Mouse (Mus musculus): Measurements from ENCODE around the gene Cox19. TPM values are rescaled to one million over a fixed set of nuclear protein-coding genes. Genes with fewer than 3 reads are reported as not detected.
A peak's percentile ranks its signal among the peaks of the same experiment; 100 is the strongest.

Cox19 gene
- polyA plus RNA-seq, 1 experiment: 51.4 TPM

DNA sequence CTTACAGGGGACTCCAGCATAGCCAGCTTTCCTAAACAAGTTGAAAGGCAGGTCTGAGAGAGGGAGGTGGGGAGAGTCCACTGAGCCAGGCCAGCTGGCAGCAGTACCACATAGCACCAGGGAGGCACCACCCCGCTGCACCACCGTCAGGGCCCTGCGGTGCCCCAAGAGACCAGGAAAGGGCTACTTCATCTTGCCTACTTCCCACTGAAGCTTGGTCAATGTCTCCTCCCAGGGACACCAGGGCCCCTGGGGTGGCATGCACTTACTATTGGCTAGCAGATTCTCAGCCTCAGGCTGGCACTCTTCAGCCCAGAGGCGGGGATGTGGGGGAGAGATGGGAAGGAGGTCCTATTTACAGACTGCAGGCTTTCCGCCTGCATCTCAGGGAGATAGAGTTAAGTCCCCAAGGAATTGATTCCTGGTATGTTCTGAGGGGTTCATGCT lies 27.1 kb downstream of the Cox19 start:
- H3K27me3 ChIP-seq (replicated peaks): no peaks in the 10 kb centered on the region
- no peaks in the 10 kb centered on the region for H3K9me3 ChIP-seq
- H3K36me3 ChIP-seq (replicated peaks; ENCODE audit: low read length): peaks cover 33% of the 10 kb centered on the region
- peak overlapping the region; percentile 97 for H3K4me3 ChIP-seq (replicated peaks)
- peaks cover 76% of the 10 kb centered on the region for H3K4me1 ChIP-seq
- TF ChIP-seq GATA1 (IDR thresholded peaks at IDR 0.05; ENCODE audit: borderline replicate concordance, low read length) (no peak), FLI1 (IDR thresholded peaks at IDR 0.05; ENCODE audit: low read length) (no peak)

DNA sequence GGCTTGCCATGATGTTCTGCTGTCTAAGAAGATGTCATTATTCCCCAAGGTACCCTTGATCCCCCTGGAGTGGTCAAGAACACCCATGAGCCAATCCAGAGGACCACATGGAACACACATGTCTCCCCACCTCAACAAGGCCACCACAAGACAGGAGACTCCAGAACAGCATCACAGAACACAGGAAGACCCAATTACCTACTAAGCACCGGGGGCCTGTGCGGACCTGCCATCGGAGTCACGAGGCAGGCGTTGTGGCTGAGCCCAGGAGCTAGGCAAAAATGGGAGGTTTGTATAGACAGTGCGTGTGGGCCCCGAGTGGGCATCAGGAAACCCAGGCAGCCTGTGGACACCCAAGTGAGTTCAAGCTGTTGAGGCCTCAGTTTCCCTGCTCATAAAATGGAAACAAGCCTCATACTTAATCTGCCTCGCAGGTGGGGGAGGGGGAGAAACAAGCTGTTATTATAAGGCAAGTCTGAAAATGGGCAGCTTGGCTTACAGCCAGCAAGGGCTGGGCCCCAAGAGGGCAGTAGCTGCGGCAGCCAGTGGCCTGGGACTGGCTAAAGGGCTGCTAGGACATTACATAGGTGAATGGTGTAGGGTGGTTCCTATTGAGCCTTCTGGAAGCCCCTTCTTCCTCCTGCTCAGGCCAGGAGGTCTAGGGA lies 27.8 kb downstream of the Cox19 start:
- TF ChIP-seq GATA1 (IDR thresholded peaks at IDR 0.05; ENCODE audit: borderline replicate concordance, low read length) (no peak), FLI1 (IDR thresholded peaks at IDR 0.05; ENCODE audit: low read length) (no peak)
- peaks cover 79% of the 10 kb centered on the region for H3K4me1 ChIP-seq
- H3K36me3 ChIP-seq (replicated peaks; ENCODE audit: low read length): peaks cover 40% of the 10 kb centered on the region
- H3K9me3 ChIP-seq: no peaks in the 10 kb centered on the region
- H3K4me3 ChIP-seq (replicated peaks): peak overlapping the region; percentile 97
- H3K27me3 ChIP-seq (replicated peaks): no peaks in the 10 kb centered on the region

DNA sequence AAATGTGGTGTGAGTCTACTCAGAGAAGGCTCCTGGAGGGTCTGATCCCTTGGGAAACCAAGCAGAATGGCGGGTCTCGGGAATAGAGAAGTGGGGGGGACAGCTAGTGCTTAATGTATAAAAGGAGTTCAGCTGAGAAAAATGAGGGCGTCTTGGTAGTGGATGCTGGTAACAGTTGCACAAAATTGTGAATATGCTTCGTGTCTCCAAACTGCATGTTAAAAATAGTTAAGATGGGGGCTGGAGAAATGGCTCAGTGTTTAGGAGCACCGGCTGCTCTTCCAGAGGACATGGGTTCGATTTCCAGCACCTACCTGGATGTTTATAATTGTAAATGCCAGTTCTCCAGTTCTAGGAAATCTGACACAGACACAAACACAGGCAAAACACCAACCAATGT lies 29.9 kb downstream of the Cox19 start:
- no peak for TF ChIP-seq FLI1 (IDR thresholded peaks at IDR 0.05; ENCODE audit: low read length)
- TF ChIP-seq GATA1 (IDR thresholded peaks at IDR 0.05; ENCODE audit: borderline replicate concordance, low read length): no peak
- no peak overlapping the region for H3K4me3 ChIP-seq (replicated peaks)
- no peaks in the 10 kb centered on the region for H3K27me3 ChIP-seq (replicated peaks)
- H3K36me3 ChIP-seq (replicated peaks; ENCODE audit: low read length): peaks cover 57% of the 10 kb centered on the region
- H3K9me3 ChIP-seq: no peaks in the 10 kb centered on the region
- peaks cover 80% of the 10 kb centered on the region for H3K4me1 ChIP-seq

DNA sequence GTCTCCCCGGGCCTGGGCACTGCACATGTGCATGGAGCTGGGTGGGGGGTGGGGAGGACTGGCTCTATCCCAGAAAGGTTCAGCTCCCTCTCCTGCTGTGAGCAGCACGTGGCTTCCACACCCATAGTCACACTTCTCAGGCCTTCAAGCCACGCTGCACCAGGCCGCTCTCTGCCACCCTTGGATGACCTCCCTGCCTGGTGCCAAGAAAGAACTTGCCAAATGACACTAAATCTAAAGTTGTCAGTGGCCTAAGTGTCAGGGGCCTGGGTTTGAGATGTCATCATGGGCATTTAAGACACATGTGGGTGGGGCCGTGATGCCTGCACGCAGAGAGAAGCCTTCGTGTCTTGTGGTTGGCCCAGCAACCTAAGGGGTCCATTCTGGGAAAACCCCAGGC lies 30.8 kb downstream of the Cox19 start:
- TF ChIP-seq GATA1 (IDR thresholded peaks at IDR 0.05; ENCODE audit: borderline replicate concordance, low read length) (no peak), FLI1 (IDR thresholded peaks at IDR 0.05; ENCODE audit: low read length) (no peak)
- H3K36me3 ChIP-seq (replicated peaks; ENCODE audit: low read length): peaks cover 60% of the 10 kb centered on the region
- no peaks in the 10 kb centered on the region for H3K9me3 ChIP-seq
- no peaks in the 10 kb centered on the region for H3K27me3 ChIP-seq (replicated peaks)
- H3K4me1 ChIP-seq: peaks cover 77% of the 10 kb centered on the region
- H3K4me3 ChIP-seq (replicated peaks): no peak overlapping the region

DNA sequence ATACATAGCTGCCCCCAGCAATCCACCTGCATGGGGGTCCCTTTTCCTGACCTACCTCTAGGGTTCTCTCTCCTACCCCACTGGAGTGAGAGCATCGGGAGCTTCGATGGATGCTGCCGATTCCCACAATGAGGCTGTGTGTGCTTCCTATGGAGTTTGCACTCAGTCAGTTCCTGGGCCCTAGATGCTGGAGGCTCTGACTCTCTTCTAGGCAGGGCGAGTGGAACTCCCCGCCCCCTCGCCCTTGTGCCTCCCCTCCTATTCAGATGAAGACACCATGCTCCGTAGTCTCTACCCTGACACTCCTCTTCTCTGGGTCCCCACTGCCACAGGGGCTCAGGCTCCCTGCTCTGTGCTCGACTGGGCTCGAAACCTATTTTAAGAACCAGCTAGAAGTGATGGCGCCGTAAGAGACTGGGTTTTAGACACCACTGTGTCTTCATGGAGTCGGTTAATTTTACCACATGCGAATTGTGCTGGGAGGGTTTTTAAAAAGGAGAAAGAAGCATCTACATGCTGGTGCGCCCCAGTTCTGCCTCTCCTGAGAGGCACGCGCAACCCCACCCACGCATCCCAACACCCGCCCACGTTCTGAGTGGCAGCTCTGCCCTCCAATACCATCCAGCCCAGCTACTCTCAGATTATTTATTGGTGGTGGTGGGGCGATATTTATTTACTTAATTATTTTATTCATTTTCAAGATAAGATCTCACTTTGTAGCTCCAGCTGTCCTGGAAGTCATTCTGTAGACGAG lies 33.3 kb downstream of the Cox19 start:
- no peak for TF ChIP-seq GATA1 (IDR thresholded peaks at IDR 0.05; ENCODE audit: borderline replicate concordance, low read length)
- no peak for TF ChIP-seq FLI1 (IDR thresholded peaks at IDR 0.05; ENCODE audit: low read length)
- no peak overlapping the region for H3K4me3 ChIP-seq (replicated peaks)
- peaks cover 74% of the 10 kb centered on the region for H3K4me1 ChIP-seq
- H3K9me3 ChIP-seq: no peaks in the 10 kb centered on the region
- no peaks in the 10 kb centered on the region for H3K27me3 ChIP-seq (replicated peaks)
- peaks cover 77% of the 10 kb centered on the region for H3K36me3 ChIP-seq (replicated peaks; ENCODE audit: low read length)

DNA sequence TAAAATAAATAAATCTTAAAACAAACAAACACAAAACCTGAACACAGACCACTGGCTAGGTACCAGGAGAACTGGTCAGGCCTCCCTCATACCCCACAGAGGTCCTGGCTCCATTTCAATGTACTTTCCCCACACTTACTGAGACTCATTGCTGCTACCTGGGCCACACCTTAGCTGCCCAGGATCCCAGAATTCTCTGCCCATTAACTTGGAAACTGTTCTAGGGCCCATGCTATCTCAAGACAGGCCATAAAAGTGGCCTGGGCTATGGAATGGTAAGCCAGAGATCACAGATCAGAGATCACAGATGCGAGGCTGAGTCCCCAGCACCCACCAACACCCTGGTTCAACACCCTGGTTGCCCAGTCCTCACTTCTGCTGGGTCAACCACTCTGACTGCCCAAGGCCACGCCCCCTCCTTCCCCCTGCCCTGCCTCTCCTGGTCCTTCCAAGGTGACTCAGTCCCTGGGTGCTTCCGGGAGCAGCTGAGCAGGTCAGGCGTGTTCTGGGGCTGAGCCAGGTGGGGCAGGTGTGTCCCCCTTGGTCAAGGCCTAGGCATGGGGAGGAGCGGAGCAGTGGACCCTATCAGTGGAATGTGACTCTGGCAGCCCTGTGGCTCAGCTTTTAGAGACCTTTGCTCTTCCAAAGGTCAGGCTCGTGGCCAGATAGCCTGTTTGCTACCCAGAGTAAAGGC lies 34.1 kb downstream of the Cox19 start:
- Histone ChIP-seq H3K4me1 (peaks cover 71% of the 10 kb centered on the region), H3K36me3 (replicated peaks; ENCODE audit: low read length) (peaks cover 75% of the 10 kb centered on the region), H3K27me3 (replicated peaks) (no peaks in the 10 kb centered on the region), H3K9me3 (no peaks in the 10 kb centered on the region), H3K4me3 (replicated peaks) (no peak overlapping the region)
- TF ChIP-seq GATA1 (IDR thresholded peaks at IDR 0.05; ENCODE audit: borderline replicate concordance, low read length) (no peak), FLI1 (IDR thresholded peaks at IDR 0.05; ENCODE audit: low read length) (no peak)

DNA sequence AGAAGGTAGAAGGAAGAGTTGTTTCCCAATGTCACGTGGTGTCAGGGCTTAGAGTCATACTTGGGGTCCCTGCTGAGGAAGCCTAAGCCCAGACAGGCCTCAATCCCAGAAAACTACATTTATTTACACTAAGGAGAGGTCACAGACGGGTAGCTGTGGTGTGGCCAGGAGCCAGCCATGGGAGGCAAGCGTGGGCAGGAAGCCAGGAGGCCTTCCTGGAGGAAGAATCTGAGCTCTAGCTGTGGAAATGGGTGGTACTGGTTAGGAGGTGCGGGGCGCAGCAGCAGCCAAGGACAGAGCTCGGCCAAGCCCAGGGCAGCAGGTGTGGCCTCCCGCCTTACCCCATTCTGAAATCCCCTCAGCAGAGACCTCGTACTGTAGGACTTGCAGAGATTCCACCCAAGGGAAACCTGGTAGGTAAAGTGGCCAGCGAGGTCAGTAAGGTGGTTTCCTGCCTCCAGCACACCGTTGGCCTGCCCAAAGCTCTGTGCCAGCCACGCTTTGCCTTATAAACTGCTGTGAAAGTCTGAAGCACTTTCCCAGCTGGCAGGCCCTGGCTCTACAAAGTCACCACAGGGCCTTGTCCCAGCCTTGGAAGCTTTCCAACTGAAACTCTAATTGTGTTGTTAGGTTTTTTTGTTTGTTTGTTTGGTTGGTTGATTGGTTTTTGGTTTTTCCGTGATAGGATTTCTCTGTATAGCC lies 36.1 kb downstream of the Cox19 start:
- TF ChIP-seq FLI1 (IDR thresholded peaks at IDR 0.05; ENCODE audit: low read length) (no peak), GATA1 (IDR thresholded peaks at IDR 0.05; ENCODE audit: borderline replicate concordance, low read length) (no peak)
- H3K4me1 ChIP-seq: peaks cover 77% of the 10 kb centered on the region
- no peak overlapping the region for H3K4me3 ChIP-seq (replicated peaks)
- H3K36me3 ChIP-seq (replicated peaks; ENCODE audit: low read length): peaks cover 70% of the 10 kb centered on the region
- H3K9me3 ChIP-seq: no peaks in the 10 kb centered on the region
- no peaks in the 10 kb centered on the region for H3K27me3 ChIP-seq (replicated peaks)

DNA sequence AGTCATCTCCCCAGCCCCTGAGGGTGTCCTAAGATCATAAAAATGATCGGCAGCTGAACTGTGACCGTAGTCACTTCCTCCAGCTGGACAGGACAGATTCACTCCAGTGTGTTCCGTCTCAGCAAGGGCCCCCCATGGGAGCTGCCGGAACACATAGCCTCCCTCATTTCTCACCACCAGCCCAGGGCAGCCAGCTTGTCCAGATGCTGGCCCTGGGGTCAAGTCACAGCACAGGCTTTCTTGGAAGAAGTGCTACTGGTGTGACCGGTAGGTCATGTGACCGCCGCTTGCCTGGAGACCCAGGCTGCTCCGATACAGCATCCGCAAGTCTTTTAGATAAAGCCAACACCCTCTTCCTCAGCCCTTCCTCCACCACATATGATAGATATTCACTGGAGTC lies 37.7 kb downstream of the Cox19 start:
- Histone ChIP-seq H3K36me3 (replicated peaks; ENCODE audit: low read length) (peaks cover 63% of the 10 kb centered on the region), H3K4me3 (replicated peaks) (peak overlapping the region; percentile 53), H3K27me3 (replicated peaks) (no peaks in the 10 kb centered on the region), H3K4me1 (peaks cover 75% of the 10 kb centered on the region), H3K9me3 (no peaks in the 10 kb centered on the region)
- TF ChIP-seq FLI1 (IDR thresholded peaks at IDR 0.05; ENCODE audit: low read length) (no peak), GATA1 (IDR thresholded peaks at IDR 0.05; ENCODE audit: borderline replicate concordance, low read length) (no peak)

DNA sequence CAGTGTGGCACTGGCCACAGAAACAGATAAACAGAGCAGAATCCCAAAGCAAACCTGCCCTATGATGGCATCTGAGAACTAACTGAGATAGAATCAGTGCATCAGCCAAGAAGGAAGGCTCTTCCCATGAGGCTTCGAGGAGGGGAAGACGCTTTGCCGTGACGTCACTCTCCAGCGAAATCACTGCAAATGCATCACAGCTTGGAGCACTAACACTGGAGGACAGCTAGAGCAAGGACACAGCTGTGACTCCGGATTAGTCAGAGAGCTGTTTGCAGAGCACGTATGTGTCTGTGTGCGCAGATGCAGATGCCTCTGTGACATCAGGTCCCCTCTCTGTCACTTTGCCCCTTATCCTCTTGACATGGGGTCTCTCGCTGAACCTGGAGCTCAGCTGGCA lies 39.4 kb downstream of the Cox19 start:
- H3K36me3 ChIP-seq (replicated peaks; ENCODE audit: low read length): peaks cover 58% of the 10 kb centered on the region
- H3K27me3 ChIP-seq (replicated peaks): no peaks in the 10 kb centered on the region
- peak overlapping the region; percentile 47 for H3K4me3 ChIP-seq (replicated peaks)
- TF ChIP-seq GATA1 (IDR thresholded peaks at IDR 0.05; ENCODE audit: borderline replicate concordance, low read length) (no peak), FLI1 (IDR thresholded peaks at IDR 0.05; ENCODE audit: low read length) (no peak)
- peaks cover 60% of the 10 kb centered on the region for H3K4me1 ChIP-seq
- no peaks in the 10 kb centered on the region for H3K9me3 ChIP-seq
